Mouse (Mus musculus) cortical plate, adult 2 months (tissue): Measurements from ENCODE around the gene Prex1.

Experiments
- CTCF ChIP-seq: fragments of 200-500 bp; IDR thresholded peaks from 2 replicates; pipeline ENCODE4 v1.5.1; 2011; ENCODE audit warnings: mild to moderate bottlenecking, control low read depth, low read length; ENCODE audit not compliant: insufficient read depth; ENCODE audit errors: extremely low read depth
- POLR2A ChIP-seq: fragments of 200-500 bp; IDR thresholded peaks from 2 replicates; pipeline ENCODE4 v1.6.1; 2011; ENCODE audit warnings: mild to moderate bottlenecking, low read length, control low read depth; ENCODE audit not compliant: insufficient read depth; ENCODE audit errors: extremely low read depth

DNA sequence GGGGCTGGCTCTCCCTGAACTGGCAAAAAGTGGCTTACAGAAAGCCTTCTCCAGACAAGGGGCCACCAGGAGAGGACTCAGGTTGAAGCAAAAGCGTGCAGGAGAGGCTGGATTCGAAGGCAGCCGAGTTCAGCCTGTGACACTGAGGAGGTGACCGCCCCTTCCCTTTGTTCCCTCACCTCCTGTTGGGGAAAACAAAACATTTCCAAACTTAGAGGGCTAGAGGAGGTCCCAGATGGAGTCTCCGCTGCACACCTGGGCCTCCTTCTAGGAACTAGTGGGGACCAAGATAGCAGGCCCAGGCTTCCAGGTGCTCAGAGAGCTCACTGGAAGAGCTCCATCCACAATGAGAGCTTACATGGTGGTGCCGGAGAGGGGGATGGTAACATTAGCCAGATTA is 161.0 kb downstream of the Prex1 start:
- TF ChIP-seq POLR2A: no peak
- no peak for TF ChIP-seq CTCF
